Mouse (Mus musculus) WW6 (cell line): ENCODE measurements around the gene Lipe.
"Not testable (repeated sequence)": the region's sequence is repeated elsewhere in the genome, so short reads cannot be mapped to it uniquely, and the experiment has no call there.

Source experiments
- DNase-seq: peaks from one replicate; pipeline ENCODE4 v3.0.0-alpha.2; 2013; ENCODE audit warnings: low read depth, low spot score

Lipe gene

GRCm38 (mm10) chr7:25398610-25399009 lies at the start of gene Lipe:
Gene Lipe, minus strand, starts transcription at chr7:25398710.
- DNase-seq, result no peak

DNA sequence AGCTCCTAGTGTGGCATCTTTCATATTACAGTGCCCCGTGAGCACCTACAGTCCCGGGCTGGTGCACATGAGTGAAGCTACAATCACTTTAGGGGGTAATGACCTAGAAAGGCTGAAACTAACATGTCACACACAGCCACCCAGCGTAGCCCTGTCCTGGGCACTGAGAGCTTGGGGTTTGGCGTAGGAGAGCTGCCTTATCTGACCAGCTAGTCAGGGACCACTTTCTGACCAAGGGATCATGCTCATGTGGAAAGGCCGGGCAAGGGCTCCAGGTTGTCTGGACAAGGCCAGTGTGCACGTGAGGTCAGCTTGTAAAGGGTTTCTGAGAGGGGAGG lies 42.3 kb upstream of the Lipe start:
- DNase-seq, result no peak

DNA sequence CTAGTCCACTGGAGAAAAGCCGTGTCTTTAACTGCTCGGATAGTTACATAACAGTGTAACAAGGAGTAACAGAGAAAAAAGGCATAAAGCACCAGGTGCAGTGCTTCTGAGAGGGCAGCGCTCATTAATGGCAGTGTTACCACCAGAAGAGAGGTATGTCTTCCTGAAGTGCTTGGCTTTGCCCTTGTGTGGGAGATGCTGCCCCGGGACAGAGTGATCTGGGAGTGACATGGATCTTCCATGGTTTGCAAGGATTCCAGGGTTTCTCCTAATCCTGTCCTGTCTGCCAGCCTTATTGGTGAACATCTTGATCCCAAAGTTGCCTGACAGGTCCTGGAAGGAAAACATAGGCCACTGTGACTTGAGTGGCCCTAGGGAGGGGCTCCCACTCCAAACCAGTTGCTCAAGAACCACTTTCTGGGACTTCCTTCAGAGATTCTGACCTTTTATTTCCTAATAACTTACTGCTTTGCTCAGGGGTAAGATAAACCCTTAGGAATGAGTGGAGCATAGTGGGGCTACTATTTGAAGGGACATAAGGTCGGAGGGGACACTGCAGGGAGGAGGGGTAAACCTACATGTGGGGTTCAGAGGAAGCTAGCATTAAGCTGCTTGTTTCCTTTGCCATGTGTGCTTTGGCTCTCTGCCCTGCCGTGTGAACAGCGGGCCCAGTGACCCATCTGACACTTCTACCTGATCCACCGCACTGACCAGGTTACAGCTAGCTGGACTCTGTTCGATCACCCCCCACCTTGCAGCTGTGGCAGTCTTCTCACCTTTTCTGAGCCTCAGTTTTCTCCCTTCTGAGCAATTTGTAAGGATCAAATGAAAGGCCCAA lies 41.7 kb upstream of the Lipe start:
- no peak for DNase-seq

GRCm38 (mm10) chr7:25439124-25439822 lies 40.8 kb upstream of the Lipe start:
- DNase-seq, result no peak

GRCm38 (mm10) chr7:25436704-25437103 lies 38.2 kb upstream of the Lipe start:
- DNase-seq, result no peak

DNA sequence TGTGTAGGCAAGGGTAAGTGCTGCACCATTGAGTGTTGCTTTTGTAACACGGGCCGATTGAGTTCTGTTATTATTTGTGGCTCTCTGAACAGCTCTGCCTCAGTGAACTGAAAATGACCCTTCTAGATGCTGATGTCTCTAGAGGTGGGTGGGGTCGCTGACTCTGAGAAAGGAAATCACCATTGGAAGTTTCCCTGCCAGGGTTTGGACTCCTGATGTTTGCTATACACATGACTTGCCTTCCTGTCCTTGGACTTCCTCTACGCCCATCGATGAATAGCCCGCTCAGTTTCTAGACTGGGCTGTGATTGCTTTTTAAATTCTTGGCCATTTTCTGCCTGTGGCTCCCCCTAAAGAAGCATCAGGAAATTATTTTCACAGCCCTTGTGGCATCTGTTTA lies 37.7 kb upstream of the Lipe start:
- DNase-seq, result no peak

- DNase-seq, result no peak
Observed at GRCm38 (mm10) chr7:25435546-25435851, 37.0 kb upstream of the Lipe start.

DNA sequence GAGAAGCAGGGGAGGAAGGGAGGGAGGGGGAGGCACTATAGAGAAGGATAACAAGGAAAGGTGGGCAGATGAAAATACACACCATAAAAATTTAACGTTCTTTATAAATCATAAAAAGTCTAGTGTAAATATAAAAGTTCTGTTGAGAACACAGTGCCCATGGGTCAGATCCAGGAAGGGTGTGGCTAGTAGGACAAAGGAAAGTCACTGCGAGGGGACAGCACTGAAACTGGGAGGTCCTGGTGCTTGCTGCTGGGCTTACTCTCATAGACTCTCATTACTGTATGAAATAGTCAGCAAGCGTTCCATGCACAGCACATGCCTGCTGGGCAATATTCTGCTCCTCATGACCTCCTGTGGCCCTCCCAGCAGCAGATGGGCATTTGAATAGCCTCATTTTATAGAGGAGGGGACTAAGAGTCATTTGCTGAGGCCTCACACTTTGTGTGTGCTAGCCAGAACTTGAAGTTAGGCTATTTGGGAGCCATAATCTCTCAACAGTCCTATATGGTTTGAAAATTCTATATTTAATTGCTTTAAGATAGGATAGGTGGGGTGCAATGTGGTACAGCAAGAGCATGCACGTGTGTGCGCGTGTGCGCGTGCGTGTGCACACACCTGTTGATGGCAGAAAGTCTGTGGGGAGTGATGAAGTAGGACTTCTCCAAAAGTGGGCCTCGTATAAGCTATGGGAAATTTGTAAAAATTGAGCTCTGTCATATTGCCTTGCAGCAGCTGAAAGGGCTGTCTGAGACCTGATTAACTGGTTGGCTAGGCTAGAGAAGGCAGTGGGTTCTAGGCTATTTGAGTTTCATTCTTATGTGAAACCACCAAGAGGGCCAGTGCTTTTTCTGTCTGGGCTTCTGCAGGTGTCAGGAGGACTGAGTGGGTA lies 36.4 kb upstream of the Lipe start:
- DNase-seq, result no peak

- no peak for DNase-seq
Observed at GRCm38 (mm10) chr7:25433781-25434560, 35.5 kb upstream of the Lipe start.

DNA sequence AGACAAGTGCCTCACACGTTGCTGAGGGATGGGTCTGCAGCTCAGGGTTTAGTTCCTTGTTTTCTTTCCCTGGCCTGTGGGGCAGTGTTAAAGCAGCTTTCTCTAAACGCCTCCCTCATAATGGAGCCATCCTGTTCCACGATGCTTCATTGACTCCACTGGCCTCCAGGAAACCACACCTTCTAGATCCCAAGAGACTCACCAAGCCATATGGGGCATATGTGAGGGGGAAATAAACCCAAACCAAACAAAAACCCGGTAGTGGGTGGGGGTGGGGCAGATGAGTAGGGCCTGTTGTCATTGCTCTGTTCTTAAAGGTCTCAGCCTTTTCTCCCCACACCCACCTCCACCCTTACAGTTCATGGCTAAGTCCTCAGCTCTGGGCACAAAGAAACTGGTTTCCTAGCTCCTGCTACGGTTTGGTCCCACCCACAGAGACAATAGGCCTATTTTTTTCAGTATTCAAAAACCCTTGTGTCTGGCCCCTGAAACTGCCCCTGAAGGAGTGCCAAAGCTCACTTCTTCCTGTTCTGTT lies 34.6 kb upstream of the Lipe start:
- DNase-seq, result peak; percentile 79

DNA sequence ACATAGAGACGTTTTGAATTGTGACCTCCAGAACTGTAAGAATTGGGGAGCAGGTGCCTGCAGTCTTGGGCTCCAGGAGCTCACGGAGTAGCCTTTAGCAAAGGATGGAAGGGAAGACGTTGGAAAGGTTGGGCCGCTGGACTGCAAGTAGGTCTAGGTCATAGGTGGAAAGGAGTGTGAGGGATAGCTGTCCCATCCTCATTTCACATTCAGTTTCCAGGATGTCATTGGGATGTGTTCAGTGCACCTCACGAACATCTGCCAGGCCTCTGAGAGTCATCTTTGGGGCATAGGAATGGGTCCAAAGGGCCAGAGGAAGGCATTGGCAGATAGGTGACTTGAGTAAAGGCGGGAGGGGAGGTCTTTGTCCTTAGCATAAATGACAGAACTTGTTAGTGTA lies 33.9 kb upstream of the Lipe start:
- no peak for DNase-seq

- no peak for DNase-seq
Observed at GRCm38 (mm10) chr7:25429886-25430784, 31.6 kb upstream of the Lipe start.

GRCm38 (mm10) chr7:25428321-25428720 lies 29.8 kb upstream of the Lipe start:
- DNase-seq, result no peak

- DNase-seq, result no peak
Observed at GRCm38 (mm10) chr7:25427144-25427543, 28.6 kb upstream of the Lipe start.

DNA sequence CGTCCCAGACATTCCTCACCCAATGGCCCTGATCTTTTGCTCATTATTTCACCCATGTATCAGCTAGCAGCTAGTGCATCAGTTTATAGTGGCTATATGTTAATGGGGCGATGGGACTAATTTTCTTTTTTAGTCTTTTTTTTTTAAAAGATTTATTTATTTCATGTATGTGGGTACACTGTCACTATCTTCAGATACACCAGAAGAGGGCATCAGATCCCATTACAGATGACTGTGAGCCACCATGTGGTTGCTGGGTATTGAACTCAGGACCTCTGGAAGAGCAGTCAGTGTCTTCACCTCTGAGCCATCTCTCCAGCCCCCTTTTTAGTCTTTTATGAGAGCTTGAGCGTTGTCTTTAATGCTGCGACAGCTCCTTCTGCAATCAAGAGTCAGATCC lies 27.9 kb upstream of the Lipe start:
- DNase-seq, result not testable (repeated sequence)

GRCm38 (mm10) chr7:25424429-25424828 lies 25.9 kb upstream of the Lipe start:
- peak; percentile 49 for DNase-seq

- no peak for DNase-seq
Observed at GRCm38 (mm10) chr7:25422286-25422841, 23.9 kb upstream of the Lipe start.

DNA sequence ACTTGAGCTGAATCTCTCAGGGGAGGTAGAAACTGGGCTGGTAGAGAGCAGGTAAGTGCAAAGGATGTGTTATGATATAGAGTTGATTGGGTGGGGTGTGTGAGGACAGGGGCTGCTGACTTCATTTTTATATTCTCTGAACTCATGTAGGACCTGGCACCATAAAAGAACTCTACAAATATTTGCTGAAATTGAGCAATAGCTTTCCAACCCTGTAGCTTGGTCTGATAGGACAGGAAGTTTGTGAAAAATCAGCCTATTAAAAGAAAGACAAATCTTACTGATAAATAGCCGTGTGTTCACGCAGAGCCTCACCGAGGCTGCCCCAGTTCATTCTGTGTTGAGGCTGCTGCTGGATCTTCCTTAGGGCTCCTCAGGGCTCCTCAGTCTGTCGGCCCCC lies 21.4 kb upstream of the Lipe start:
- no peak for DNase-seq

DNA sequence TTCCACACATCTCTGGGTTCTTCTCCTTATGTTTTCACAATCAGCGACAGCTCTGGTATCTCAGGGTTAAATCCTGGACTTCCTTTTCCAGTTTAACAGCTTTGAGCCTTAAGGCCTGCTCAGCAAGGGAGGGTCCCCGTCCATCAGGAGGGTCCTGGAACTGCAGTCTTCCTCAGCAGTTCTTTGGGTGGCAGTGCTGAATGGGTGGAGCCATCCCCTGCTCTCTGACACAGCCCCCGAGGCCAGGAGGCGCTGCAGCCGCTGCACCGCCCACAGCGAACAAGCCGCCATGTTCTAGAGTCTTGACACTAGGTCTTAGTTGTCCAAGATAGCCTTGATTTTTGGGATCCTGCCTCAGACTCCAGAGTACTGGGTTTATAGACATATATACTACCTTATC lies 21.0 kb upstream of the Lipe start:
- DNase-seq, result peak; percentile 48

GRCm38 (mm10) chr7:25417597-25417996 lies 19.1 kb upstream of the Lipe start:
- DNase-seq, result no peak
